ENCODE assay signal across 8 mouse cellular contexts in genomic region chr10:83359451-83359850, GRCm38 (mm10). TPM values are rescaled to one million over a fixed set of nuclear protein-coding genes. Genes with fewer than 3 reads are reported as not detected.
DNase-seq lines count a peak whose midpoint lies in the region; ATAC-seq and TF ChIP-seq lines count a peak whose summit lies in the region.

No protein-coding gene starts in this region.

- H3K36me3 ChIP-seq in neural tube, embryonic 14.5 days (ENCODE audit: control insufficient read depth, insufficient read depth, low read length) = peaks cover 6% of the 10 kb centered on the region; the same call in 1 of the 2 replicates

- H3K27ac ChIP-seq in embryonic fibroblast, embryonic 13.5 days (ENCODE audit: insufficient read depth, low read length) = peak overlapping the region; percentile 60
- peak overlapping the region; percentile 62 for H3K27ac ChIP-seq in neural tube, embryonic 14.5 days (ENCODE audit: low read depth, low read length)

- no peak for ATAC-seq in neural tube, embryonic 14.5 days (ENCODE audit: low read depth)

- TF ChIP-seq CTCF in embryonic fibroblast, embryonic 13.5 days (IDR thresholded peaks at IDR 0.05; ENCODE audit: borderline replicate concordance, insufficient read depth, low read length) = no peak

- peak overlapping the region; percentile 76 for H3K4me2 ChIP-seq in neural tube, embryonic 14.5 days (ENCODE audit: low read depth, low read length)

- no peak for TF ChIP-seq POLR2A in embryonic fibroblast, embryonic 13.5 days (IDR thresholded peaks at IDR 0.05; ENCODE audit: low read depth, low read length)

- peak; percentile 49 to 67 for DNase-seq in kidney, adult 8-10 months
- no peak for DNase-seq in kidney, postnatal 4 days
- DNase-seq in kidney, postnatal 25 days = peak; percentile 35 to 60
- no peak for DNase-seq in spleen, postnatal 14 days (ENCODE audit: low spot score in 2 of 2)
- DNase-seq in frontal cortex, postnatal 36 days (ENCODE audit: low spot score in 2 of 2) = no peak
- DNase-seq in gastrocnemius, postnatal 10 days = no peak

- WGBS in neural tube, embryonic 14.5 days = 89% methylated on average over 4 of the region's 4 CpGs

- peak overlapping the region; percentile 41; the same call in 1 of the 2 replicates for H3K9ac ChIP-seq in neural tube, embryonic 14.5 days (replicated peaks; ENCODE audit: low read depth, low read length)

- H3K4me3 ChIP-seq in embryonic fibroblast, embryonic 13.5 days (ENCODE audit: insufficient read depth, low read length) = no peak overlapping the region
- H3K4me3 ChIP-seq in neural tube, embryonic 14.5 days (ENCODE audit: low read depth, low read length) = peak overlapping the region; percentile 70

- no peaks in the 10 kb centered on the region for H3K27me3 ChIP-seq in neural tube, embryonic 14.5 days (ENCODE audit: control insufficient read depth, insufficient read depth, low read length)

- H3K9me3 ChIP-seq in neural tube, embryonic 14.5 days (ENCODE audit: control insufficient read depth, low read length) = no peaks in the 10 kb centered on the region

- 0 out of 2 replicates have a peak, but pooled peaks cover 2% of the 10 kb centered on the region for H3K4me1 ChIP-seq in embryonic fibroblast, embryonic 13.5 days (ENCODE audit: control insufficient read depth, insufficient read depth, low read length)
- peaks cover 11% of the 10 kb centered on the region for H3K4me1 ChIP-seq in neural tube, embryonic 14.5 days (ENCODE audit: control insufficient read depth, insufficient read depth, low read length)

RNA-seq across cellular contexts. Expression of gene D10Wsu102e, which starts 0.6 kb away (rescaled TPM):
- polyA plus RNA-seq in embryonic fibroblast, embryonic 13.5 days (2011; ENCODE audit: insufficient read length, low read depth, missing spikeins) = 1.1 TPM in 2 replicates
- polyA plus RNA-seq in neural tube, embryonic 14.5 days (2014; fragmentation: Nextera tagmentation; extraction: Ambion mirVana) = 1.2 TPM in 2 replicates
- total RNA-seq in gastrocnemius, postnatal 10 days (2021) = under 1 TPM; 0.78 to 0.90 TPM

RNA-seq across cellular contexts. Expression of gene Slc41a2, which starts 21.8 kb away (rescaled TPM):
- 10.1 and 15.8 TPM in 2 replicates for polyA plus RNA-seq in embryonic fibroblast, embryonic 13.5 days (2011; ENCODE audit: insufficient read length, low read depth, missing spikeins)
- 13.2 and 14.1 TPM in 2 replicates for polyA plus RNA-seq in neural tube, embryonic 14.5 days (2014; fragmentation: Nextera tagmentation; extraction: Ambion mirVana)
- 1 to 10 TPM; 1.6 to 2.7 TPM for total RNA-seq in gastrocnemius, postnatal 10 days (2021)

Comparison
In these comparisons a context has a peak if more than half of its experiments do, and no peak if none do; other contexts are left out.
1. DNase-seq: peak in kidney, adult 8-10 months (2 of 2) and kidney, postnatal 25 days (2 of 2); none in kidney, postnatal 4 days (0 of 2), spleen, postnatal 14 days (0 of 2), frontal cortex, postnatal 36 days (0 of 2) and gastrocnemius, postnatal 10 days (single experiment).